Mouse (Mus musculus) C2C12 (cell line): Measurements from ENCODE around the gene Trak1. TPM values are rescaled to one million over a fixed set of nuclear protein-coding genes. Genes with fewer than 3 reads are reported as not detected.

Experiments
- H3K27me3 ChIP-seq: one replicate; pipeline ENCODE4 v1.6.1; 2011; ENCODE audit not compliant: control insufficient read depth, insufficient read depth, insufficient read length
- H3K36me3 ChIP-seq: one replicate; pipeline ENCODE4 v1.6.1; 2011; ENCODE audit not compliant: control insufficient read depth, insufficient read depth
- H3K4me3 ChIP-seq: one replicate; pipeline ENCODE4 v1.5.1; 2011; ENCODE audit warnings: mild to moderate bottlenecking, control low read depth; ENCODE audit not compliant: poor library complexity, insufficient read depth, severe bottlenecking
- H3K79me2 ChIP-seq: one replicate; pipeline ENCODE4 v1.6.1; 2011; ENCODE audit not compliant: control insufficient read depth, insufficient read depth
- H3K79me3 ChIP-seq: one replicate; pipeline ENCODE4 v1.6.1; 2011; ENCODE audit warnings: low read depth, control low read depth
- H3ac ChIP-seq: one replicate; pipeline ENCODE3; 2011; ENCODE audit warnings: low read depth; ENCODE audit not compliant: control insufficient read depth, insufficient read length
- CEBPB ChIP-seq: IDR thresholded peaks from one replicate; pipeline ENCODE4 v1.6.1; 2011; ENCODE audit warnings: low read depth, mild to moderate bottlenecking, control low read depth, moderate library complexity
- CTCF ChIP-seq: IDR thresholded peaks from one replicate; pipeline ENCODE4 v1.5.1; 2011; ENCODE audit not compliant: control insufficient read depth, insufficient read depth, insufficient read length
- FOSL1 ChIP-seq: IDR thresholded peaks from one replicate; pipeline ENCODE4 v1.8.0; 2011; ENCODE audit warnings: mild to moderate bottlenecking, low read length; ENCODE audit not compliant: poor library complexity, insufficient read depth, severe bottlenecking
- MAX ChIP-seq: IDR thresholded peaks from one replicate; pipeline ENCODE4 v1.6.1; 2011; ENCODE audit warnings: mild to moderate bottlenecking, control low read depth
- MYOD1 ChIP-seq: IDR thresholded peaks from one replicate; pipeline ENCODE4 v1.6.1; 2011; ENCODE audit warnings: low read depth; ENCODE audit not compliant: control insufficient read depth, insufficient read length
- MYOG ChIP-seq: IDR thresholded peaks from one replicate; pipeline ENCODE4 v1.6.1; 2011; ENCODE audit not compliant: control insufficient read depth, insufficient read length; ENCODE audit errors: extremely low read depth
- USF1 ChIP-seq: IDR thresholded peaks from one replicate; pipeline ENCODE4 v1.6.1; 2011; ENCODE audit warnings: low read depth, mild to moderate bottlenecking, control low read depth, moderate library complexity
- polyA plus RNA-seq: library from polyadenylated mRNA; unstranded; fragments of >200 nt; fragmentation: generic; extraction: Trizol; gene quantifications from one replicate; pipeline ENCODE4 v1.2.1, GENCODE M21; 2012; ENCODE audit warnings: missing spikeins

The Trak1 gene
- polyA plus RNA-seq, 1 experiment: 26.6 TPM

GRCm38 (mm10) chr9:121343122-121343876 is 46.0 kb downstream of the Trak1 start:
- Histone ChIP-seq H3K4me3 (no peak overlapping the region), H3K36me3 (no peaks in the 10 kb centered on the region), H3K79me3 (peaks cover 23% of the 10 kb centered on the region), H3ac (no peak overlapping the region), H3K79me2 (peaks cover 95% of the 10 kb centered on the region), H3K27me3 (no peaks in the 10 kb centered on the region)
- TF ChIP-seq CTCF (no peak), USF1 (no peak), FOSL1 (no peak), MAX (no peak), MYOG (no peak), CEBPB (no peak), MYOD1 (no peak)

GRCm38 (mm10) chr9:121344344-121344743 is 47.0 kb downstream of the Trak1 start:
- H3K79me3 ChIP-seq: peaks cover 26% of the 10 kb centered on the region
- TF ChIP-seq CEBPB (no peak), CTCF (no peak), MYOD1 (no peak), FOSL1 (no peak), MYOG (no peak), USF1 (no peak), MAX (no peak)
- no peaks in the 10 kb centered on the region for H3K27me3 ChIP-seq
- no peak overlapping the region for H3K4me3 ChIP-seq
- H3K36me3 ChIP-seq: no peaks in the 10 kb centered on the region
- peaks cover 95% of the 10 kb centered on the region for H3K79me2 ChIP-seq
- no peak overlapping the region for H3ac ChIP-seq

GRCm38 (mm10) chr9:121345427-121346130 is 48.3 kb downstream of the Trak1 start:
- H3K36me3 ChIP-seq: no peaks in the 10 kb centered on the region
- H3K79me2 ChIP-seq: peaks cover 89% of the 10 kb centered on the region
- TF ChIP-seq FOSL1 (no peak), MYOG (no peak), USF1 (no peak), CEBPB (no peak), MYOD1 (no peak), MAX (no peak), CTCF (no peak)
- no peaks in the 10 kb centered on the region for H3K27me3 ChIP-seq
- H3K4me3 ChIP-seq: no peak overlapping the region
- peaks cover 28% of the 10 kb centered on the region for H3K79me3 ChIP-seq
- H3ac ChIP-seq: no peak overlapping the region

GRCm38 (mm10) chr9:121346635-121347034 is 49.3 kb downstream of the Trak1 start:
- peak; percentile 69 for TF ChIP-seq MYOD1
- TF ChIP-seq CTCF: no peak
- Histone ChIP-seq H3K79me3 (peaks cover 30% of the 10 kb centered on the region), H3K4me3 (no peak overlapping the region), H3ac (no peak overlapping the region), H3K79me2 (peaks cover 89% of the 10 kb centered on the region), H3K36me3 (no peaks in the 10 kb centered on the region), H3K27me3 (no peaks in the 10 kb centered on the region)

GRCm38 (mm10) chr9:121347981-121348380 is 50.7 kb downstream of the Trak1 start:
- Histone ChIP-seq H3K79me2 (peaks cover 91% of the 10 kb centered on the region), H3ac (no peak overlapping the region), H3K4me3 (no peak overlapping the region), H3K27me3 (no peaks in the 10 kb centered on the region), H3K79me3 (peaks cover 38% of the 10 kb centered on the region), H3K36me3 (no peaks in the 10 kb centered on the region)
- no peak for TF ChIP-seq FOSL1
- TF ChIP-seq MYOG: no peak

GRCm38 (mm10) chr9:121348476-121348875 is 51.2 kb downstream of the Trak1 start:
- no peak overlapping the region for H3K4me3 ChIP-seq
- H3K79me3 ChIP-seq: peaks cover 42% of the 10 kb centered on the region
- no peaks in the 10 kb centered on the region for H3K36me3 ChIP-seq
- no peaks in the 10 kb centered on the region for H3K27me3 ChIP-seq
- H3ac ChIP-seq: no peak overlapping the region
- H3K79me2 ChIP-seq: peaks cover 91% of the 10 kb centered on the region
- TF ChIP-seq MYOD1 (no peak), USF1 (no peak), CEBPB (no peak), CTCF (no peak), MAX (no peak), FOSL1 (no peak), MYOG (no peak)
